Mouse (Mus musculus): ENCODE data around the gene P4htm.

- TF ChIP-seq CTCF (IDR thresholded peaks at IDR 0.05; ENCODE audit: insufficient read depth, low read depth, low read length) (no peak), POLR2A (IDR thresholded peaks at IDR 0.05; ENCODE audit: insufficient read depth, low read depth, low read length) (no peak)
Observed at GRCm38 (mm10) chr9:108631631-108632256, 34.3 kb upstream of the P4htm start.

Data from olfactory bulb, adult 2 months (tissue).